Mouse (Mus musculus): Measurements from ENCODE around the gene Cela1. TPM values are rescaled to one million over a fixed set of nuclear protein-coding genes. Genes with fewer than 3 reads are reported as not detected.

Cela1 gene
- polyA plus RNA-seq, 1 experiment from 2014 or later = 22.6 TPM

- 91% methylated on average over 5 of the region's 5 CpGs for WGBS (ENCODE audit: missing documents)
- Histone ChIP-seq H3K27ac (no peak overlapping the region), H3K36me3 (ENCODE audit: inconsistent target) (peaks cover 42% of the 10 kb centered on the region)
Observed at GRCm38 (mm10) chr15:100719217-100719616, 31.5 kb upstream of the Cela1 start.

GRCm38 (mm10) chr15:100718572-100718971, 30.9 kb upstream of the Cela1 start:
- no peak overlapping the region for H3K27ac ChIP-seq
- no peak overlapping the region for H3K4me3 ChIP-seq (ENCODE audit: inconsistent target)
- H3K79me2 ChIP-seq (ENCODE audit: inconsistent target) = peaks cover 15% of the 10 kb centered on the region; the same call in 1 of the 2 replicates
- 94% methylated on average over 11 of the region's 11 CpGs for WGBS (ENCODE audit: missing documents)
- H3K36me3 ChIP-seq (ENCODE audit: inconsistent target) = peaks cover 46% of the 10 kb centered on the region

More at GRCm38 (mm10) chr15:100719217-100719616, 31.5 kb upstream of the Cela1 start:
- peaks cover 18% of the 10 kb centered on the region; the same call in 1 of the 2 replicates for H3K79me2 ChIP-seq (ENCODE audit: inconsistent target)
- H3K4me3 ChIP-seq (ENCODE audit: inconsistent target) = no peak overlapping the region

- peaks cover 53% of the 10 kb centered on the region for H3K36me3 ChIP-seq (ENCODE audit: inconsistent target)
- H3K27ac ChIP-seq = no peak overlapping the region
- WGBS (ENCODE audit: missing documents) = 29% methylated on average over 6 of the region's 6 CpGs
- H3K4me3 ChIP-seq (ENCODE audit: inconsistent target) = no peak overlapping the region
- peaks cover 15% of the 10 kb centered on the region; the same call in 1 of the 2 replicates for H3K79me2 ChIP-seq (ENCODE audit: inconsistent target)
Observed at GRCm38 (mm10) chr15:100717933-100718332, 30.2 kb upstream of the Cela1 start.

GRCm38 (mm10) chr15:100715399-100715993, 27.8 kb upstream of the Cela1 start:
- Histone ChIP-seq H3K4me3 (ENCODE audit: inconsistent target) (no peak overlapping the region), H3K79me2 (ENCODE audit: inconsistent target) (peaks cover 4% of the 10 kb centered on the region; the same call in 1 of the 2 replicates), H3K27ac (no peak overlapping the region), H3K36me3 (ENCODE audit: inconsistent target) (peaks cover 77% of the 10 kb centered on the region)
- 93% methylated on average over 9 of the region's 9 CpGs for WGBS (ENCODE audit: missing documents)

- Histone ChIP-seq H3K79me2 (ENCODE audit: inconsistent target) (no peaks in the 10 kb centered on the region), H3K36me3 (ENCODE audit: inconsistent target) (peaks cover 74% of the 10 kb centered on the region), H3K4me3 (ENCODE audit: inconsistent target) (no peak overlapping the region), H3K27ac (no peak overlapping the region)
- WGBS (ENCODE audit: missing documents) = 90% methylated on average over 6 of the region's 8 CpGs
Observed at GRCm38 (mm10) chr15:100714470-100714869, 26.7 kb upstream of the Cela1 start.

- 95% methylated on average over 6 of the region's 6 CpGs for WGBS (ENCODE audit: missing documents)
- Histone ChIP-seq H3K79me2 (ENCODE audit: inconsistent target) (no peaks in the 10 kb centered on the region), H3K36me3 (ENCODE audit: inconsistent target) (peaks cover 56% of the 10 kb centered on the region), H3K4me3 (ENCODE audit: inconsistent target) (no peak overlapping the region), H3K27ac (no peak overlapping the region)
Observed at GRCm38 (mm10) chr15:100710838-100711237, 23.1 kb upstream of the Cela1 start.

- Histone ChIP-seq H3K27ac (no peak overlapping the region), H3K4me3 (ENCODE audit: inconsistent target) (no peak overlapping the region), H3K79me2 (ENCODE audit: inconsistent target) (no peaks in the 10 kb centered on the region), H3K36me3 (ENCODE audit: inconsistent target) (peaks cover 44% of the 10 kb centered on the region)
- 89% methylated on average over 8 of the region's 8 CpGs for WGBS (ENCODE audit: missing documents)
Observed at GRCm38 (mm10) chr15:100708433-100709078, 20.8 kb upstream of the Cela1 start.

GRCm38 (mm10) chr15:100706226-100706625, 18.5 kb upstream of the Cela1 start:
- H3K79me2 ChIP-seq (ENCODE audit: inconsistent target) = no peaks in the 10 kb centered on the region
- H3K4me3 ChIP-seq (ENCODE audit: inconsistent target) = no peak overlapping the region
- H3K27ac ChIP-seq = 0 out of 2 replicates have a peak overlapping the region, but pooled peaks have one; percentile 1
- peaks cover 32% of the 10 kb centered on the region for H3K36me3 ChIP-seq (ENCODE audit: inconsistent target)
- 31% methylated on average over 8 of the region's 8 CpGs for WGBS (ENCODE audit: missing documents)

GRCm38 (mm10) chr15:100705376-100705775, 17.7 kb upstream of the Cela1 start:
- WGBS (ENCODE audit: missing documents) = 89% methylated on average over 1 of the region's 1 CpGs
- Histone ChIP-seq H3K36me3 (ENCODE audit: inconsistent target) (peaks cover 29% of the 10 kb centered on the region), H3K4me3 (ENCODE audit: inconsistent target) (no peak overlapping the region), H3K27ac (no peak overlapping the region), H3K79me2 (ENCODE audit: inconsistent target) (no peaks in the 10 kb centered on the region)

GRCm38 (mm10) chr15:100703913-100704312, 16.2 kb upstream of the Cela1 start:
- H3K27ac ChIP-seq = no peak overlapping the region
- H3K4me3 ChIP-seq (ENCODE audit: inconsistent target) = no peak overlapping the region
- peaks cover 31% of the 10 kb centered on the region for H3K36me3 ChIP-seq (ENCODE audit: inconsistent target)
- no peaks in the 10 kb centered on the region for H3K79me2 ChIP-seq (ENCODE audit: inconsistent target)
- 96% methylated on average over 17 of the region's 17 CpGs for WGBS (ENCODE audit: missing documents)

- H3K36me3 ChIP-seq (ENCODE audit: inconsistent target) = peaks cover 47% of the 10 kb centered on the region
- 100% methylated on average over 6 of the region's 6 CpGs for WGBS (ENCODE audit: missing documents)
- no peaks in the 10 kb centered on the region for H3K79me2 ChIP-seq (ENCODE audit: inconsistent target)
- H3K27ac ChIP-seq = no peak overlapping the region
- no peak overlapping the region for H3K4me3 ChIP-seq (ENCODE audit: inconsistent target)
Observed at GRCm38 (mm10) chr15:100701856-100702255, 14.1 kb upstream of the Cela1 start.

GRCm38 (mm10) chr15:100701108-100701507, 13.4 kb upstream of the Cela1 start:
- Histone ChIP-seq H3K4me3 (ENCODE audit: inconsistent target) (no peak overlapping the region), H3K27ac (no peak overlapping the region), H3K79me2 (ENCODE audit: inconsistent target) (no peaks in the 10 kb centered on the region), H3K36me3 (ENCODE audit: inconsistent target) (peaks cover 55% of the 10 kb centered on the region)
- WGBS (ENCODE audit: missing documents) = 94% methylated on average over 10 of the region's 10 CpGs

- Histone ChIP-seq H3K4me3 (ENCODE audit: inconsistent target) (no peak overlapping the region), H3K36me3 (ENCODE audit: inconsistent target) (peaks cover 62% of the 10 kb centered on the region), H3K27ac (no peak overlapping the region), H3K79me2 (ENCODE audit: inconsistent target) (no peaks in the 10 kb centered on the region)
- WGBS (ENCODE audit: missing documents) = 97% methylated on average over 5 of the region's 5 CpGs
Observed at GRCm38 (mm10) chr15:100700424-100700823, 12.7 kb upstream of the Cela1 start.

GRCm38 (mm10) chr15:100699386-100699785, 11.7 kb upstream of the Cela1 start:
- Histone ChIP-seq H3K4me3 (ENCODE audit: inconsistent target) (no peak overlapping the region), H3K36me3 (ENCODE audit: inconsistent target) (peaks cover 69% of the 10 kb centered on the region), H3K79me2 (ENCODE audit: inconsistent target) (no peaks in the 10 kb centered on the region), H3K27ac (no peak overlapping the region)
- 47% methylated on average over 6 of the region's 6 CpGs for WGBS (ENCODE audit: missing documents)

- no peak overlapping the region for H3K4me3 ChIP-seq (ENCODE audit: inconsistent target)
- H3K79me2 ChIP-seq (ENCODE audit: inconsistent target) = no peaks in the 10 kb centered on the region
- no peak overlapping the region for H3K27ac ChIP-seq
- H3K36me3 ChIP-seq (ENCODE audit: inconsistent target) = peaks cover 62% of the 10 kb centered on the region
- 97% methylated on average over 10 of the region's 10 CpGs for WGBS (ENCODE audit: missing documents)
Observed at GRCm38 (mm10) chr15:100698078-100698477, 10.4 kb upstream of the Cela1 start.

All from macrophage (primary cell).